Mouse (Mus musculus): ENCODE results near the gene Rpap2.
A peak's percentile ranks its signal among the peaks of the same experiment; 100 is the strongest.

The Rpap2 gene

DNA sequence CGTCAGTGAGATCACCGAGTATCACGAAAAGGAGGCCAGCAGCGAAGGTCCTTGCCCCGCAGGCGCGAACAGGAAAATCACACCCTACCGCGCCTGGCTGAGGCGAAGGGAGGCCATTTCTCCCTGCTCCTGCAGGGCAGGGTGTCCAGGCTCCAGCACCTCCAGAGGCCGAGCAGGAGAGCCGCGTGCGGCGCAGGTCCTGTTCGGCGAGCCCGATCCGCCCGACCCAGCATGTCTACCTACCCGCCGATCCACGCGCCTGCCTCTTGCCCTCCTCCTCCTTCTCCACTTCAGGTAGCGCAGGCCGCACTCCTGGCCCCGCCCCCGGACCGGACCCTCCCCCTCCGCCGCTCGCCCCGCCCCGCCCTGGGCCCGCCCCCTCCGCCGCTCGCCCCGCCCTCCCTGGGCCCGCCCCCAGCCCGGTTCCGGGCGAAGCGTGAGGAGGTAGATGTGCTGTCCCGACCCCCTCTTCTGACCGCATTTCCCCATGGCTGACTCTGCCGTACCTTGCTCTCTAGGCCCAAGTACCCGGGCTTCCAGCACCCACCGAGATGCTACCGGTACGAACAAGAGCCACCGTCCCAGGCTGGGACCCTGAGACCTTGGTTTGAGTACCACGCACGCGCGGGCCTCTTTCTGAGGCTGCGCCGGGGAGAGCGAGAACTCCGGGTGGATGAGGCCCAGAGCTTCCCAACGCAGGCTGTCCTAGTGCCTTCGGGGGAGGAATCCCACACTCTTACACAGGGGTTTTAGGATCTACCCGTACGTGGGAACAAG is at the start of gene Rpap2, which contains the start of gene Glmn:
TSS of gene Rpap2 (plus strand) at position 73 of the 777 bp plus-strand sequence.
TSS of gene Glmn (minus strand) at position 588 of the 777 bp plus-strand sequence.
- peak; percentile 88 for DNase-seq

DNA sequence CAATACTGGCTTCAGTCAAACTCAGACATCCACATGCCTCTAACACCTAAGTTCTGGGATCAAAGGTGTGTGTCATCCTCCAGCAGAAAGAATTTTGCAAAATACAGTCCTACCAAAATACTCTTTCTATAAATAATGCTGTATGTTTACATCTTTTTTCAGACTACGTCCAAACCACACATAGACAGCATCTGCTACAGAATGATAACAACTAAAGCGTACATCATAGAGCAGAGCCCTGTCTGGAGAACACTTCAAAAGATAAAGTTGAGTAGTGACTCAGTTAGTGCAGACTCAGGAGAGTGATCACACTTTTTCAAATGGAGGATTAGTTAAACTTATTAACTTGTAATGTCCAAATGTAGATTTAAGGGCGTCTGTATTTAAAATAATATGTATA is 49.2 kb upstream of the Rpap2 start:
- no peak for DNase-seq

DNA sequence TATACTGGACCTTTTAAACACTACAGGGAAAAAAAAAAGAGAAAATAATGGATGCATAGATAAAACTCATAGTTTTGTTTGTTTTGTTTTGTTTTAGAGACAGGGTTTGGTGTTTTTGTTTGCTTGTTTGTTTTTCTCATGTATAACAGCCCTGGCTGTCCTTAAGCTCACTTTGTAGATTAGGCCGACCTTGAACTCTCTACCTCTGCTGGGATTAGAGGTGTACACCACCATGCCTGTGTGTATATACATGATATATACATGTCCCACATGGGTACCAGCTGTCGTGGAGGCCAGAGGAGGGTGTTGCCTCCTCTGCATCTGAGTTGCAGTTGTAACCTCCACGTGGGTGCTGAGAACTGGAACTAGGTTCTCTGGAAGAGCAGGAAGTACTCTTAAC is 48.7 kb upstream of the Rpap2 start:
- no peak for DNase-seq

DNA sequence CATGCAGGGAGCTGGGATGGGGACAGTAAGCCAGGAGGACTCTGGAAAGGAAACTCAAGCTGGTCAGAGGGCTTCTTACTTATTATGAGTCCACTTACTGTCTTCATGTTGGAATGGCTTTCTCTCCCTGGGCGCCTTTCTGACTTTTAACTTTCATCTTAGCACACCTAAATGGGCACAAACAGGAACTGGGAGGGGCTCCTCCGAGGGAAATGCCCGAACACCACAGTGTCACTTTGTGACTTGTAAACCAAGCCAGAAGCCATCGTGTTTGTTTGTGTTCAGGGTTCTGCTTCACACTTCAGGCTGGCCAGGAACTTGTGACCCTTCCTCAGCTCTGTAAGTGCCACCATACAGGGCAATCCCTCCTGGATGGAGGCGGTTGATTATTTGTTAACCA is 42.8 kb upstream of the Rpap2 start:
- no peak for DNase-seq

DNA sequence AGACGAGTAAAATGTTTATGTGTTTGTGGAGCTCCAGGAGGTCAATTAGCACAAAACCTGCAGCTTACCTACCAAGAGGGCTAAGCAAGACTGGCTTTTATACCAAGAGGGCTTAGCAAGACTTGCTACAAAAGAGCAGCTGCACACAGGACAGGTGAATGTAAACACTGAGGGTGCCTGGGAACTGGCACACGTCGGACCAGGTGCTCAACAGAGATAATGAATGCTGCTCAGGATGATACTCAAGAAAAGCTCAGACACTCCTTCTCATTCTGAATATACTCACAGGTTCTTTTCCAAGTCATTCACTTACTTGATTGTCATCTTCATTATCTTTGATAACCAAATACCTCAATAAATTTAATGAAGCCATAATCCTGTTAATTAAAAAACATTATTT is 40.2 kb upstream of the Rpap2 start:
- no peak for DNase-seq

DNA sequence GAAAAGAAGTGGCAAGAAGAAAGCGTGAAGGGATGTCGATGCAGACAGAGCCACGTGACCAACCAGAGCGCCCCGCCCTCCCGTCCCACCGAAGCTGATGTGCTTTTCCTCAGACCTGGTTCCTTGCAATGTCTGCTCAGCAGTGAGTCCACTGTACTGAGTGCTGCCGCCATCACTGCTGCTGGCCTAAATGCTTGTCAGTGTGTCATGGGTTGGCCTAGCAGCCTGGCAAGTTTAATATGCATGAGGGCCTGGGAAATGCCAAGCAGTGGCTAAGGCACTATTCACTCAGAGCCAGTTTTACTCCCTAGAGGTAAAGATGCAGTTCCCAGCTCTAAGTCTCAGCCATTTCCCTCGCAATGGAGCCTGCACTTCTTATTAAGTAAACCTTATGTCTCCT is 28.0 kb upstream of the Rpap2 start:
- no peak for DNase-seq

DNA sequence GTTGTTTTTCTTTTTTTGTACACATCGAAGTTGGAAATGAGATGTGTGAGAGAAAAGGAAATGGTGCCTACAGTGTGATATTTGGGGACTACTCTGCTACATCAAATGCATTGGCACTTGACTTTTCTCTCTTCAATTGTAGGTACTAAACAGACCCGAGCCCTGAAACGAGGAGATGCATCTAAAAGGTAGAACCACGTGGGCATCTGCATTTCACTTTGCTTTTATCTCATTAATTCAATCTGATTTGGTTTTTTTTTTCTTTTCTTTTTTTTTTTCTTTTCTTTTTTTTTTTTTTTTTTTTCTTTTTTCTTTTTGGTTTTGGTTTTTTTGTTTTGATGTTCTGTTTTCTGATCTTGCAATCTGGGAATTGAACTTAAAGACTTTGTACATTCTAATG is 1.2 kb downstream of the Rpap2 start:
- DNase-seq = no peak

DNA sequence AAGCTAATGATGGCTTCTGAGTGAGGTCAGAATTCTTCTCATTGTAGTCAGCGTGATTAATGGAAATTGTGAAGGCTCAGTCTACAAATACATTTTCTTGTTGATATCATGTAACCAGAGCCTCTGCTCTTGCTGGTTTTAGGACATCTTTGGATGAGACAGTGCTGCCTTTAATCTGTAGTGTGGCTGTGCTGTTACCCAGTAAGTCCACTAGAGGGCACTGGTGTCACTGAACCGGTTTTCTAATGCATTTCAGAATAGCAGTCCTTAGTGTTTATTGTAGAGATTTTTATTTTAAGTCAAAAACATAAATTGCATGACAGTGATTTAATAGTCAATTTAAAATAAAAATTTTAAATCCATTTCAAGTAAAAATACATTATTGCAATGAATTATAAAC is 14.1 kb downstream of the Rpap2 start:
- peak; percentile 59 for DNase-seq

DNA sequence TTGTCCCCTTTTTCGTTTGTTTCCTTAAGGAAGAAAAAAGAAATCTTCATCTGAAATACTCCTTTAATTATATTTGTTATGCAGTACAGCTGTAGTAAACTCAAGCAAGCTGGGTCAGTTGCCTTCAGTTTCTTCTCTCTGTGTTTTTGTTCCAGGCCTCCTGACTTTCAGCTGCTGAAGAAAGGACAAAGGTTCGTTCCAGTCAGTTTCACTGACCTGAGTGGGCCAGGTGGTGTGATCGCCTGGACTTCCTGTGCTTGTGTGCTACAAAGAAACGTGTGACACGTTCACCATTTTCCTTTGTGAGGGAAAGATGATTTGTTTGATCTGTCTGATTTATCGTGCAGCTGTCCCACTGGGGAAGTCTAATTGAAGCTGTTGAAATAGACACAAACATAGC is 20.8 kb downstream of the Rpap2 start:
- DNase-seq = no peak

DNA sequence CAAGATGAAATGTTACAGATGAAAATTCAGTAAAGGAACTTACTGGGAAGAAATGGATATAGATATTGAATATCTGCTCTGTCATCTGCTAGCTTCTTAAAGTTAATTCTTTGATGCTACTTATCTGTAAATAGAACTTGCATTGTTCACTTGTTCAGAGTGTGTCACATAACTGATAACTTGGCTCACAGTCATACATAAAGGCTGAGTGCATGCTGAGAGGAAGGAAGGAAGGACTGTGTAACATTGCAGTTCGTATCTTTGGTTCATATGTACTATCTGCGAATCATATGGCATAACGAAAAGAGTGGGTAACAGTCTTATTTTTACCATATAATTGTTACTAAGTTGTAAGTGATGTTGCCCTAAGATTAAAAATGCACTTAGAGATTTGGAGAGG is 24.2 kb downstream of the Rpap2 start:
- no peak for DNase-seq

DNA sequence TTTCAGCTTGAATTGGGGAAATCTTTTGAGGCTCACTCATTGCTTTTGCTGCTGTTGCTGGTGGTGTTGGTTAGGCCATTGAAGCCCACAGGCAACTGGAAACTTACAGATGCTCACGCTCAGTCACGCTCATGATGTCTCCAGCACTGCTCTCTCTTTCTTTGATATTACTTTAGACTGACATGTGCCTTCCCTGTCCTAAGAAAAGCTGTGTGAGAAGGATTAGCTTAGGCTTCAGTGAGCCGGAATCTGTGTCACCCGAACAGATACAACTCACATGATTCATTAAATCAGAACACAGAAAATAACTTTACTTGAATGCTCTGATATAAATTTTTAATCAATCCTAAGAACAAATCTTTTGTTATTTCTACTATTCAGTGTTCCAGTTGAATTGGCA is 36.5 kb downstream of the Rpap2 start:
- no peak for DNase-seq

DNA sequence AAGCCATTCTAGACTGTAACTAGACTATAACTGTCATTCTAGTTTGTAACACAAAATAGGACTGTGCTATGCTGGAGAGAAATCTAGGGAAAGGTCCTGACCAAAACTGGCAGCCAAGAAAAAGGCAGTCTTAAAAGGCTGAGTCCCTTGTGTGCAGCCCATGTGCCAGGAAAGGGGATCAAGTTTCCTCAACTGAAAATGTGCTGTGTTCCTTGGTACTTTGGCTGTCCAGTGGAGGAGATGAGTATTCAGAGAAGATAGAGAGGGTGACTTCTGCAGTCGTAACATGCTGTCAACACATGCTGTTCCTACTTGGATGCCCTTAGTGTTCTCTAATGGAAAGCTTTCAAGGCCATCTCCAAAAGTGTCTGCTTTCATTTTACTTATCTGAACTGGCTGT is 39.9 kb downstream of the Rpap2 start:
- DNase-seq = no peak

DNA sequence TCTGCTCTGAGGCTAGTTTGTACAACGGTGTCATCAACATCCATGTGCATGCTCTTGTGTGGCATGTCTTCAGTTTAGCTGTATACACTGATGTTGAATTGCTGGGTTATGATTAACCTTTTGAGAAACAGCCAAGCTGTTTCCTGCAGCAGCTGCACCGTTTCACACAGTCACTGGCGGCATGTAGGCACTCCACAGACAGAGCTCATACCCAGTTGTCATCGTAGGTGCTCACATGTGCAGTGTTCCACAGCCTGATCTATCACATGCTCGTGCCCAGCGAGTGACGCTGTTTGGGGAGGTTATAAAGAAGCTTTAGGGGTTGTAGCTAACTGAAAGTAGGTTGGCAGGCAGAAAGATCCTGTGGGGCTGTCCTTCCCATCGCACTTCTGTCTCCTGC is 41.2 kb downstream of the Rpap2 start:
- peak; percentile 6 for DNase-seq

DNA sequence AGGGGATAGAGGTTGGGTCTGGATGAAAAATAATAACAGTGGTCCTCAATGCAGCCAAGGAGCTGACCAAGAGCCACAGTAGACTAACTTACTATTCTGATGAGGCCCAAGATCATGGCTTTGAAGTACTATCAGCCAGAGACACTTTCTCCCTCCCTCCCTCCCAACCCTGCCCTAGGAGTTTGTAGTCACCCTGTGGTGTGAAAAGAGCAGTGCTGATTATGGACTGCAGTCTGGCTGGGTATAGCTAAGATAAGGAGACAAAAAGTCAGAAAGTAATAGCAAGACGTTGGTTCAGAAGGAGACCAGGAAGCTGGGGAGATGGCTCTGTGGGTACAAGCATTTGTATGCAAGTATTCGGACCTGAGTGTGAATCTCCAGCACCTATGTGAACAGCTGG is 47.4 kb downstream of the Rpap2 start:
- DNase-seq = no peak

DNA sequence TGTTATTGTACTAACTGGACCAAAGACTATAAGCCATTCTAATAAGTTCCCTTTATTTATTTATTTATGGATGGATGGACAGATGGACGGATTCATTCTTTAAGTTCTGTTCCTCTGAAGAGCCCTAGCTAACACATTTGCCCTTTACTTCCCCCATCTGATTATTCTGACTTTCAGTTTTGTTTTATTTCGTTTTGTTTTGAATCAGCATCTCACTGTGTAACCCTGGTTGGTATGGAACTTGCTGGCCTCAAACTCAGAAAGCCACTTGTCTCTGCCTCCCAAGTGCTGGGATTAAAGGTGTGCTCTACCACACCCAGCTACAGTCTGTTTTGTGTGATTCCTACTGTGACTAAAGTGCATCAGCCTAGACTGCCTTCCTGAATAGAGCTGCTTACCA is 48.8 kb downstream of the Rpap2 start:
- DNase-seq = no peak

DNA sequence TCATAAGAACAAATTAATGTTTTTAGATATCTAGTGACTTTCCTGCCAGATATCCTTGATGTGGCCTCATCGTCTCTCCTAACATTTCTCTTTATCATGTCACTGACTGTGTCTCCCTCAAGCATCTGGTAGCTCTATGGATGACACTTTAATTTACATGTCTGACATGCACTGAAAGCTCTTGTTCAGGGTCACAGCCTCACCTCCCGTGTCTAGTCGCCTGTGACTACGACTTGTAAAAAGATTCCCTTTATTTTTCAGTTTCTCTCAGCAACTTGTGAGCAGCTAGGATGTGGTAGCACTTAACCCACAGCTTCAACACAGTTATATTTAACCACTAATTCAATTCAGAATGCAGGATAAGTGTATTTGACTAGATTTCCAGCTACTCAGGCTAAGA is 50.4 kb downstream of the Rpap2 start:
- DNase-seq = no peak

DNA sequence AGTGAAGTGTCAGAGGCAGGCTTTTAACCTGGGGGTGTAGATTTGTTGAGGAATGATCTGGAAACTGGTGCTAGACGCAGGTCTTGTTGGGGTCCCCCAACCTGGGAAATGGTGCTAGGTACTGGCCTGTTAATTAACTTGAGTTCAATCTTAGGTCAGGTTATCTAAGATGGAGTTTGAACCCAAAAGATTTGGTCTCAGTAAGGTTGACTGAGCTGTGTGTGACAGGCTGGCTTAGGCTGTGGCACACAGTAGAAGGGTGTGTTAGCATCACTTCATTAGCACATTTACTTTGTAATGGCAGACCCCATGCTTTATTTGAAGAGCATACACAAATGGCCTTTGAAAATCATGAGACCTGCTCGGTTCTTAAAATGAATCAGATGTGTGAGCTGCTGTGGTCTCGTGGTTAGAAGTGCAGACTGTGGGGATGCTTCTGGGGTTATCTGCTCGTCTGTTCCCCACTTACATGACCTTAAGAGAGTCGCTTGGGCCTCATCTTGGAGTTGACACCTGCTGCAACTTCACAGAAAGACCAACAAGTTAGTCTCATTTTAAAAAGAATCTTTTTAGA is 51.5 kb downstream of the Rpap2 start:
- DNase-seq = no peak

DNA sequence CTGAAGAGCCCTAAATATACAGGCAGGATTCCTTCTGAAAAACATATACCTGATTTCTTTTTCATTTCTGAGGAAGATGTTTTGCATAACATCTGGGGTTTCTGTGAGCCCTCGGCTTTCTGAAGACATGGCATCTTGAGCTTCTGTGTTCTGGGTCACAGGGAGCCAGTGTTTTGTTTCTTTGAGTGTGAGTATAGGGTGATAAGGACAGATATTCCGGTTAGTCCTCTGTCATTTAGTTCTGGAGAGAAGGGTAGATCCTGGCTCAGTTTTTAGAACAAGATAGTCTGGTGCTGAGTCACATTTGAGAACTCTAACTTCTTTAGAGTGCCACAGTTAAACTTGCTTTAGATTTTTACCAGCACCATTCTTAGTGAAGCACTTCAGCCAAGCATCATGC is 52.5 kb downstream of the Rpap2 start:
- no peak for DNase-seq

DNA sequence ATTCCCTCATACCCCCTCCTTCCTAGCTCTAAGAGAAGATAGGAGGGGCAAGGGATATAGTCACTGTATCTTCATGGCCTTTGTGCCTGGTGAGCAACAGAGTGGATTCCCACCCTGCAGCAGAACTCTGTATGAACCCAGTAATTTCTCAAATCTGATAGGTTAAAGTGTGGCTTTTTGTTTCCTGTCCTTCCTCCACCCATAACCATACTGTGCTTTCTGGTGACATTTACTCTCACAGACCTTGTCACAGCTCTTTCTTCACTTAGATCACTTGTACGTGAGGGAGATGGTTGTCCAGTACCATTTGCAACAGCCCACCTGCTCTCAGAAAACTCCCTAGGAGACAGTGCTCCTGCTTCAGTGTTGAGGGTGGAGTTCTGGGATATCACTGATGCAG is 53.3 kb downstream of the Rpap2 start:
- DNase-seq = no peak

DNA sequence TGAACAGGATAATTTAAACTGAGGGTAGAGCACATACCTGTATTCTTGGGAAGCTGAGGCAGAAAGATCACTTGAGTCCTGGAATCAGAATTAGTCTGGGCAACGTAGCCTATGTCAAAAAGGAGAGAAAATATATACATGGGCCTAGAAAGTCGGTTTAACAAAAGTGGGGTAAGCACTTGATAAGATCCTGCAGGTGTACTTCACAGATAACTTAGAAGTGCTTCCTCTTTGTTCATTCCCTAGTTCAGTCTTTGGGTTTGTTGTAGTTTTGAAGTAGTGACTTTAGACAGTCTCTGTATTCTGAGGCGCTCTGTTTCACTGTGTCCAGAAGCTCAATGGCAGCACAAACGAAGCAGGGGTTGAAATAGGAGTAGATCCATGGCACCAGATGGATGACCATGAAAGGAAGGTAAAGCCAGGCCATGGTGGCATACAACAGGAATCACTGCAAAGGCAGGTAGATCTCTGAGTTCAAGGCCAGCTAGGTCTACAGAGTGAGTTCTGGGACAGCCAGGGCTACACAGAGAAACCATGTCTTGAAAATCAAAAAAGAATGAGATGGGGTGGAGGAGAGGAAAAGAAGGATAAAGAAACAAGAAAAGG is 55.0 kb downstream of the Rpap2 start:
- no peak for DNase-seq

DNA sequence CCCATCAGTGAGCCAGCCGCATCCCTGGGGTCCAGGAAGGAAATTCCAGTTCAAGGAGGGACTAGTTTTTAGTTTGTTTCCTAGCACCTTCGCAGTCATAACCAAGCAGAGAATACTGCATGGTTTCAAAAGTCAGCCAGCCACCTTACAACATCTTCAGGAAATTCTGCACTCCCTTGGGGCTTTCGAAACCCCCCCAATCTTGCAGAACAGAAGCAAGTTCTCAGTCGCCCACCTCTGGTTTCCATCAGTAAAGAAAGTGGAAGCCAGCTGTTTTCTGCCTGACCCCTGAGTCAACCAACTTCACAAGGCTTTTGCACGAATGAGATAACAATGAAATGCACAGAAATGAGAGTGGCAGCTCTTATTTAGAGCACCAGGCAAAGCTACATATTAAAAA is 81.2 kb downstream of the Rpap2 start:
- no peak for DNase-seq

DNA sequence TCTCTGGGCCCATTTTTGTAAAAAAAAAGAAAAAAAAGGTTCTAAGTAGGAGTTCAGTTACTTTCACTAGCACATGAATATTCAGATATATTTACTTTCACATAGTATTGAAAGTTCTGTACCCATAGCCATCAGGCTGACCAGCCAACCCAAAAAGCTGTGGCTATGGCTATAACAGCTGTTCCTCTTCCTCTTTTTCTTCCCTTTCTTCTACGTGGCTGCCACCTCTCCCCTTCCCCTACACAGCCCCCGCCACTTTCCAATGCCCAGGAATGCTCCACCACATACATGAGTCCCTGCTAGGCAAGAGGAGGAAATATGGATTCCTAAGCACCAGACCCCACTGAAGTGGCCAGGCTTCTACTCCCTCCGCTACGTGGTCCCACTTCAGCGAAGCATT is 84.1 kb downstream of the Rpap2 start:
- no peak for DNase-seq

DNA sequence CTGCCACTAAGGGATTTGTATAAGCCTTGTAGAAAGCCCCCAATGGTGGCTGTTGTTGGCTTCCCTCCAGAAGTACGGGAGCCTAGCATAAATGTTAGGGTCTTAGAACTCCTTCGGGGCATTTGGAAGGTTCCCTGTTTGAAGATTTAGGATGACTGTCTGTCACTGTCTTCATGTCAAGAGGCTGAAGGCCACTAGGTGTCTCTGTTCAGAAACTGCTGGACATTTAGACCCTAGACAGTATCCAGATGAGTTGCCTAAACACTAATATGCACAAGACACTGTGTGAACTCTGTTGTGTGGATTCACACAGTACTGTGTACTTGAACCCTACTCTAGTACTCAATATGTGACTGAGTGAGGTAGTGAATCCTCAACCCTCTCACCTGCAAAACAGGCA is 87.2 kb downstream of the Rpap2 start:
- DNase-seq = no peak

DNA sequence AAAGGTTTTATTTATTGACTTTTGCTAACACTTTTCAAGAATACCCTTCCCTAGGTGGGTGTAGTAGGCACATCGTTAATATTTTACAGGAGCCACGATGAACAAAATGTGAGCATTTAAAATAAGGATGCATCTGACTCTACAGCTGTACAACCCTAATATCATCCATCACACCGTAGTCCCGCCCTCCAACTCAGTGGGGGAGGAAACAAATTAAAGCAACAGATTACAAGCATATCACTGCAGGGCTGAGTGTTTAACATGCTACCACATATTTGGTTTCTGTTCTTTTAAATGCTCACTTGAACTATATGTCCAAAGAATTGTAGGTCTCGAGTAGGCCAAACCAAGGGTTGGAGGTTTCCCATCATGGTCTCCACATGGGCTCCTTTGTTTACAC is 90.0 kb downstream of the Rpap2 start:
- no peak for DNase-seq
